Mouse (Mus musculus) intestine, embryonic 16.5 days (tissue): Measurements from ENCODE around the gene Bahcc1. TPM values are rescaled to one million over a fixed set of nuclear protein-coding genes. Genes with fewer than 3 reads are reported as not detected.

Experiments
- ATAC-seq: fragments of 200-750 bp; cut with Nextera tagmentation; 2 replicates; pipeline ENCODE4 v1.8.0; 2017; ENCODE audit warnings: moderate TSS enrichment, moderate library complexity
- H3K27ac ChIP-seq: fragments of 300-500 bp; sonication (generic); 2 replicates; pipeline ENCODE4 v1.5.1; 2014; ENCODE audit warnings: mild to moderate bottlenecking, low read length
- H3K27me3 ChIP-seq: fragments of 300-500 bp; sonication (generic); replicated peaks from 2 replicates; pipeline ENCODE4 v1.6.1; 2014; ENCODE audit warnings: low read length, control low read depth, mixed read lengths; ENCODE audit not compliant: control insufficient read depth, insufficient read depth
- H3K36me3 ChIP-seq: fragments of 300-500 bp; sonication (generic); 2 replicates; pipeline ENCODE4 v1.6.1; 2014; ENCODE audit warnings: low read length, control low read depth; ENCODE audit not compliant: control insufficient read depth, insufficient read depth
- H3K4me1 ChIP-seq: fragments of 300-500 bp; sonication (generic); 2 replicates; pipeline ENCODE4 v1.6.1; 2014; ENCODE audit warnings: low read length, control low read depth, mixed read lengths; ENCODE audit not compliant: control insufficient read depth, insufficient read depth
- H3K4me2 ChIP-seq: fragments of 300-500 bp; sonication (generic); 2 replicates; pipeline ENCODE4 v1.6.1; 2014; ENCODE audit warnings: low read depth, low read length, control low read depth
- H3K4me3 ChIP-seq: fragments of 300-500 bp; sonication (generic); 2 replicates; pipeline ENCODE4 v1.5.1; 2014; ENCODE audit warnings: mild to moderate bottlenecking, low read length
- H3K9ac ChIP-seq: fragments of 300-500 bp; sonication (generic); 2 replicates; pipeline ENCODE4 v1.6.1; 2014; ENCODE audit warnings: low read depth, low read length
- H3K9me3 ChIP-seq: fragments of 300-500 bp; sonication (generic); 2 replicates; pipeline ENCODE4 v1.6.1; 2016; ENCODE audit warnings: low read length, control low read depth; ENCODE audit not compliant: control insufficient read depth
- WGBS: fragments of 180-500 bp; shearing (Covaris S2); extraction: QIAGEN DNeasy Blood & Tissue Kit; methylation state at CpG from one replicate; pipeline ENCODE4 v1.1.7; 2014; 5-methylcytosine and 5-hydroxymethylcytosine counted together
- polyA plus RNA-seq: library from polyadenylated mRNA; unstranded; fragments of >200 nt; fragmentation: Nextera tagmentation; extraction: Ambion mirVana; gene quantifications from 2 replicates; pipeline ENCODE4 v1.2.1, GENCODE M21; 2015

Bahcc1 gene
- polyA plus RNA-seq, 1 experiment from 2014 or later: 5.7 TPM

GRCm38 (mm10) chr11:120307132-120307413 lies 74.3 kb downstream of the Bahcc1 start:
- H3K27ac ChIP-seq: no peak overlapping the region; the same call in 1 of the 2 replicates
- H3K9ac ChIP-seq: 0 out of 2 replicates have a peak overlapping the region, but pooled peaks have one; percentile 7
- H3K27me3 ChIP-seq: no peaks in the 10 kb centered on the region; the same call in 1 of the 2 replicates
- no peaks in the 10 kb centered on the region for H3K36me3 ChIP-seq
- no peaks in the 10 kb centered on the region for H3K9me3 ChIP-seq
- no peak for ATAC-seq
- 49% methylated on average over 5 of the region's 5 CpGs for WGBS
- no peak overlapping the region for H3K4me3 ChIP-seq
- peaks cover 40% of the 10 kb centered on the region for H3K4me1 ChIP-seq
- no peak overlapping the region for H3K4me2 ChIP-seq

GRCm38 (mm10) chr11:120307566-120308430 lies 75.1 kb downstream of the Bahcc1 start:
- Histone ChIP-seq H3K4me3 (no peak overlapping the region), H3K36me3 (no peaks in the 10 kb centered on the region), H3K4me2 (peak overlapping the region; percentile 28; the same call in 1 of the 2 replicates), H3K4me1 (peaks cover 40% of the 10 kb centered on the region), H3K9me3 (no peaks in the 10 kb centered on the region), H3K9ac (no peak overlapping the region), H3K27me3 (no peaks in the 10 kb centered on the region; the same call in 1 of the 2 replicates), H3K27ac (no peak overlapping the region; the same call in 1 of the 2 replicates)
- WGBS: 8% methylated on average over 19 of the region's 19 CpGs
- no peak for ATAC-seq

- 47% methylated on average over 15 of the region's 15 CpGs for WGBS
- no peaks in the 10 kb centered on the region for H3K9me3 ChIP-seq
- peaks cover 40% of the 10 kb centered on the region for H3K4me1 ChIP-seq
- H3K27ac ChIP-seq: no peak overlapping the region
- H3K9ac ChIP-seq: no peak overlapping the region
- no peak overlapping the region for H3K4me3 ChIP-seq
- no peaks in the 10 kb centered on the region for H3K36me3 ChIP-seq
- no peaks in the 10 kb centered on the region; the same call in 1 of the 2 replicates for H3K27me3 ChIP-seq
- no peak for ATAC-seq
- H3K4me2 ChIP-seq: peak overlapping the region; percentile 28; the same call in 1 of the 2 replicates
Measured at GRCm38 (mm10) chr11:120308441-120309320, 75.9 kb downstream of the Bahcc1 start.

GRCm38 (mm10) chr11:120310813-120311312 lies 78.1 kb downstream of the Bahcc1 start:
- Histone ChIP-seq H3K27ac (peak overlapping the region; percentile 81), H3K9me3 (no peaks in the 10 kb centered on the region), H3K4me2 (peak overlapping the region; percentile 87), H3K36me3 (no peaks in the 10 kb centered on the region), H3K27me3 (no peaks in the 10 kb centered on the region; the same call in 1 of the 2 replicates), H3K9ac (peak overlapping the region; percentile 71), H3K4me1 (peaks cover 38% of the 10 kb centered on the region), H3K4me3 (peak overlapping the region; percentile 50)
- 3% methylated on average over 45 of the region's 45 CpGs for WGBS
- peak; percentile 91 for ATAC-seq

- no peak for ATAC-seq
- peak overlapping the region; percentile 87 for H3K4me2 ChIP-seq
- no peaks in the 10 kb centered on the region for H3K9me3 ChIP-seq
- peaks cover 31% of the 10 kb centered on the region for H3K4me1 ChIP-seq
- 40% methylated on average over 10 of the region's 10 CpGs for WGBS
- H3K9ac ChIP-seq: peak overlapping the region; percentile 71
- H3K27me3 ChIP-seq: no peaks in the 10 kb centered on the region; the same call in 1 of the 2 replicates
- peak overlapping the region; percentile 50 for H3K4me3 ChIP-seq
- H3K27ac ChIP-seq: peak overlapping the region; percentile 81
- no peaks in the 10 kb centered on the region for H3K36me3 ChIP-seq
Measured at GRCm38 (mm10) chr11:120311561-120311960, 78.8 kb downstream of the Bahcc1 start.

- Histone ChIP-seq H3K27me3 (no peaks in the 10 kb centered on the region), H3K4me3 (no peak overlapping the region), H3K36me3 (no peaks in the 10 kb centered on the region), H3K9me3 (no peaks in the 10 kb centered on the region), H3K9ac (peak overlapping the region; percentile 71; the same call in 1 of the 2 replicates), H3K4me1 (peaks cover 30% of the 10 kb centered on the region), H3K27ac (peak overlapping the region; percentile 81; the same call in 1 of the 2 replicates), H3K4me2 (no peak overlapping the region)
- WGBS: 69% methylated on average over 6 of the region's 6 CpGs
- no peak for ATAC-seq
Measured at GRCm38 (mm10) chr11:120312069-120312468, 79.3 kb downstream of the Bahcc1 start.

GRCm38 (mm10) chr11:120313906-120314685 lies 81.3 kb downstream of the Bahcc1 start:
- H3K4me2 ChIP-seq: no peak overlapping the region
- H3K9ac ChIP-seq: no peak overlapping the region
- no peaks in the 10 kb centered on the region for H3K27me3 ChIP-seq
- no peak overlapping the region for H3K4me3 ChIP-seq
- no peaks in the 10 kb centered on the region for H3K9me3 ChIP-seq
- WGBS: 56% methylated on average over 6 of the region's 6 CpGs
- H3K27ac ChIP-seq: no peak overlapping the region
- ATAC-seq: no peak
- H3K36me3 ChIP-seq: no peaks in the 10 kb centered on the region
- H3K4me1 ChIP-seq: peaks cover 26% of the 10 kb centered on the region

GRCm38 (mm10) chr11:120314721-120315415 lies 82.1 kb downstream of the Bahcc1 start:
- H3K27me3 ChIP-seq: no peaks in the 10 kb centered on the region
- WGBS: 53% methylated on average over 16 of the region's 16 CpGs
- H3K4me3 ChIP-seq: no peak overlapping the region; the same call in 1 of the 2 replicates
- H3K36me3 ChIP-seq: no peaks in the 10 kb centered on the region
- H3K4me2 ChIP-seq: peak overlapping the region; percentile 98
- ATAC-seq: no peak
- no peaks in the 10 kb centered on the region for H3K9me3 ChIP-seq
- H3K4me1 ChIP-seq: peaks cover 26% of the 10 kb centered on the region
- peak overlapping the region; percentile 100 for H3K27ac ChIP-seq
- no peak overlapping the region; the same call in 1 of the 2 replicates for H3K9ac ChIP-seq
